Mouse (Mus musculus) CH12.LX (cell line): ENCODE data around the gene Il11ra1. TPM values are rescaled to one million over a fixed set of nuclear protein-coding genes. Genes with fewer than 3 reads are reported as not detected.

Experiments used
- polyA plus RNA-seq: library from polyadenylated mRNA; unstranded; fragments of >175 nt; gene quantifications from 2 replicates; pipeline ENCODE4 v1.2.1, GENCODE M21; 2012; ENCODE audit warnings: low read depth; ENCODE audit not compliant: insufficient read length
- total RNA-seq, 2 experiments: library from RNA; depleted of rRNA; stranded (reverse); fragments of 300-350 nt in 1 of 2; fragments of >200 nt in 1 of 2; gene quantifications; 2 replicates each; pipeline ENCODE4 v1.2.3; 2012 to 2014

Il11ra1 gene
- total and polyA plus RNA-seq, 3 experiments, result 1.3 to 4.8 (median 4.2) TPM

Other genes starting within 250 kb of the Il11ra1 start
- gene Kif24, start 235.1 kb upstream of the Il11ra1 start, total RNA-seq (2012; rRNA removed), result 8.6 and 9.1 TPM in 2 replicates
- gene Kif24, start 235.1 kb upstream of the Il11ra1 start, total RNA-seq (2014; rRNA removed), result 5.5 and 6.4 TPM in 2 replicates
- 7.9 and 8.4 TPM in 2 replicates for gene Kif24, start 235.1 kb upstream of the Il11ra1 start, polyA plus RNA-seq
- 26.5 and 27.9 TPM in 2 replicates for gene Nudt2, start 234.8 kb upstream of the Il11ra1 start, total RNA-seq (2012; rRNA removed)
- gene Nudt2, start 234.8 kb upstream of the Il11ra1 start, total RNA-seq (2014; rRNA removed), result 40.2 and 47.1 TPM in 2 replicates
- gene Nudt2, start 234.8 kb upstream of the Il11ra1 start, polyA plus RNA-seq, result 21.7 and 23.2 TPM in 2 replicates
- gene AI464131, start 196.9 kb upstream of the Il11ra1 start, total RNA-seq (2012; rRNA removed), result 0.04 TPM in 2 replicates
- gene AI464131, start 196.9 kb upstream of the Il11ra1 start, total RNA-seq (2014; rRNA removed), result not detected in 2 replicates
- gene AI464131, start 196.9 kb upstream of the Il11ra1 start, polyA plus RNA-seq, result 0.10 TPM in 1 of 2 replicates, not detected in the other
- gene 1110017D15Rik, start 182.7 kb upstream of the Il11ra1 start, total RNA-seq (2012; rRNA removed), result not detected in 2 replicates
- gene 1110017D15Rik, start 182.7 kb upstream of the Il11ra1 start, total RNA-seq (2014; rRNA removed), result not detected in 2 replicates
- gene 1110017D15Rik, start 182.7 kb upstream of the Il11ra1 start, polyA plus RNA-seq, result not detected in 2 replicates
- 1.2 and 1.6 TPM in 2 replicates for gene Fam219a, start 130.5 kb upstream of the Il11ra1 start, total RNA-seq (2012; rRNA removed)
- gene Fam219a, start 130.5 kb upstream of the Il11ra1 start, total RNA-seq (2014; rRNA removed), result 0.11 and 0.20 TPM in 2 replicates
- 1.5 and 1.8 TPM in 2 replicates for gene Fam219a, start 130.5 kb upstream of the Il11ra1 start, polyA plus RNA-seq
- 0.42 and 0.89 TPM in 2 replicates for gene Dnaic1, start 130.2 kb upstream of the Il11ra1 start, total RNA-seq (2012; rRNA removed)
- gene Dnaic1, start 130.2 kb upstream of the Il11ra1 start, total RNA-seq (2014; rRNA removed), result 0.34 and 1.1 TPM in 2 replicates
- 3.7 and 4.1 TPM in 2 replicates for gene Dnaic1, start 130.2 kb upstream of the Il11ra1 start, polyA plus RNA-seq
- 0.25 and 0.59 TPM in 2 replicates for gene Enho, start 59.7 kb upstream of the Il11ra1 start, total RNA-seq (2012; rRNA removed)
- gene Enho, start 59.7 kb upstream of the Il11ra1 start, total RNA-seq (2014; rRNA removed), result 0.17 TPM in 1 of 2 replicates, not detected in the other
- not detected in 2 replicates for gene Enho, start 59.7 kb upstream of the Il11ra1 start, polyA plus RNA-seq
- not detected in 2 replicates for gene Cntfr, start 2.9 kb upstream of the Il11ra1 start, total RNA-seq (2012; rRNA removed)
- not detected in 2 replicates for gene Cntfr, start 2.9 kb upstream of the Il11ra1 start, total RNA-seq (2014; rRNA removed)
- gene Cntfr, start 2.9 kb upstream of the Il11ra1 start, polyA plus RNA-seq, result not detected in 2 replicates
- 65.3 and 84.1 TPM in 2 replicates for gene Rpp25l, start 13.5 kb downstream of the Il11ra1 start, total RNA-seq (2012; rRNA removed)
- gene Rpp25l, start 13.5 kb downstream of the Il11ra1 start, total RNA-seq (2014; rRNA removed), result 62.8 and 72.8 TPM in 2 replicates
- gene Rpp25l, start 13.5 kb downstream of the Il11ra1 start, polyA plus RNA-seq, result 48.1 and 48.5 TPM in 2 replicates
- gene Dctn3, start 23.2 kb downstream of the Il11ra1 start, total RNA-seq (2012; rRNA removed), result 130 and 133 TPM in 2 replicates
- 112 and 125 TPM in 2 replicates for gene Dctn3, start 23.2 kb downstream of the Il11ra1 start, total RNA-seq (2014; rRNA removed)
- gene Dctn3, start 23.2 kb downstream of the Il11ra1 start, polyA plus RNA-seq, result 90.5 and 117 TPM in 2 replicates
- not detected in 2 replicates for gene Arid3c, start 31.2 kb downstream of the Il11ra1 start, total RNA-seq (2012; rRNA removed)
- gene Arid3c, start 31.2 kb downstream of the Il11ra1 start, total RNA-seq (2014; rRNA removed), result not detected in 2 replicates
- gene Arid3c, start 31.2 kb downstream of the Il11ra1 start, polyA plus RNA-seq, result not detected in 2 replicates
- 18.6 and 19.1 TPM in 2 replicates for gene Galt, start 55.2 kb downstream of the Il11ra1 start, total RNA-seq (2012; rRNA removed)
- gene Galt, start 55.2 kb downstream of the Il11ra1 start, total RNA-seq (2014; rRNA removed), result 23.0 and 23.2 TPM in 2 replicates
- 16.6 and 22.9 TPM in 2 replicates for gene Galt, start 55.2 kb downstream of the Il11ra1 start, polyA plus RNA-seq
- 60.7 and 70.2 TPM in 2 replicates for gene Sigmar1, start 56.2 kb downstream of the Il11ra1 start, total RNA-seq (2012; rRNA removed)
- gene Sigmar1, start 56.2 kb downstream of the Il11ra1 start, total RNA-seq (2014; rRNA removed), result 19.8 and 26.4 TPM in 2 replicates
- gene Sigmar1, start 56.2 kb downstream of the Il11ra1 start, polyA plus RNA-seq, result 89.4 and 97.5 TPM in 2 replicates
- gene Ccl27a, start 74.3 kb downstream of the Il11ra1 start, total RNA-seq (2012; rRNA removed), result 3.1 and 5.6 TPM in 2 replicates
- 2.5 and 3.3 TPM in 2 replicates for gene Ccl27a, start 74.3 kb downstream of the Il11ra1 start, total RNA-seq (2014; rRNA removed)
- gene Ccl27a, start 74.3 kb downstream of the Il11ra1 start, polyA plus RNA-seq, result 2.7 and 6.4 TPM in 2 replicates
- gene Gm21541, start 203.6 kb downstream of the Il11ra1 start, total RNA-seq (2012; rRNA removed), result not detected in 2 replicates
- gene Gm21541, start 203.6 kb downstream of the Il11ra1 start, total RNA-seq (2014; rRNA removed), result not detected in 2 replicates
- not detected in 2 replicates for gene Gm21541, start 203.6 kb downstream of the Il11ra1 start, polyA plus RNA-seq
- not detected in 2 replicates for gene Gm20878, start 241.6 kb downstream of the Il11ra1 start, total RNA-seq (2012; rRNA removed)
- gene Gm20878, start 241.6 kb downstream of the Il11ra1 start, total RNA-seq (2014; rRNA removed), result not detected in 2 replicates
- 1.3 TPM in 1 of 2 replicates, not detected in the other for gene Gm20878, start 241.6 kb downstream of the Il11ra1 start, polyA plus RNA-seq